Mouse (Mus musculus) layer of hippocampus, postnatal 36 days (tissue): ENCODE measurements around the gene Sorcs2. TPM values are rescaled to one million over a fixed set of nuclear protein-coding genes. Genes with fewer than 3 reads are reported as not detected.

Experiments
- DNase-seq, 2 experiments: peaks; one replicate each; pipeline ENCODE4 v3.0.0; 2022
- total RNA-seq, 2 experiments: library from RNA; stranded (reverse); gene quantifications; 2 replicates each; pipeline ENCODE4 v1.2.3; 2021

Gene Sorcs2
- total RNA-seq, 2 experiments from 2014 or later: 52.0 to 56.6 TPM

DNA sequence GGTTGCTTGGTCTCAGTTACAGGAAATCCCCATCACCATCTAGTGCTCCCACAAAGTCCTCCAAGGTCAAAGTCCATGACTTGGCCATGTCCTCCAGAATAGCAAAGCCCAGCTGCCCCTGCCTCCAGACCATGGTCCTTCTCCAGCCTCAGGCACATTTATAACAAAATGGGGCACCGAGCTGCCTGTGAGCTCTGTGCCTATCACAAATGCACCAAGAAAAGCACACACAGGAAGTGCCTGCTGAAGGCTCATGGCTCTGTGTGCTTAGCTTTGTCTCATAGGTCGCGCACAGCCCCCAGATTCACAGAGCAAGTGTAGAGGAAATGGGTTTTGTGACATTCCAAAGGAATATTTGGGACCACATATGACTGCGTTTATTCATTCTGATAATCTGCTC, 39.8 kb downstream of the Sorcs2 start:
- DNase-seq: no peak

DNA sequence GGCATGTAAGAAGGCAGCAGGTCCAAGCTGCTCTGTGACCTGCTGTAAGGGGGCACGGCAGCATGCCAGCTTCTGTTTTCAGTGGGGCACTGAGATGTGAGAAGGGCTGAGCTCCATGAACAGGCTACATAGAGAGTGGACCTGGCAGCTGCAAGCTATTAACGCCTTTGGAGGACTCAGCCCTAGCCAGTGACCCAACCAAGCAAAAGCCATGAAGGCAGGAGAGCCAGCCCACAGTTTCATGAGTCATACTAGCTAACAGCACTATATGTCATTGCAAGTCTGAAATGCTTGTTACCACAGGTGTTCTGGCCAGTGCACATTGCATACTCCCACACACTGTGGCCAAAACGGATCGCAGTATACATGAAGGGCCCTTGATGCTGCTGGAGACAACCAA, 41.3 kb downstream of the Sorcs2 start:
- no peak for DNase-seq

DNA sequence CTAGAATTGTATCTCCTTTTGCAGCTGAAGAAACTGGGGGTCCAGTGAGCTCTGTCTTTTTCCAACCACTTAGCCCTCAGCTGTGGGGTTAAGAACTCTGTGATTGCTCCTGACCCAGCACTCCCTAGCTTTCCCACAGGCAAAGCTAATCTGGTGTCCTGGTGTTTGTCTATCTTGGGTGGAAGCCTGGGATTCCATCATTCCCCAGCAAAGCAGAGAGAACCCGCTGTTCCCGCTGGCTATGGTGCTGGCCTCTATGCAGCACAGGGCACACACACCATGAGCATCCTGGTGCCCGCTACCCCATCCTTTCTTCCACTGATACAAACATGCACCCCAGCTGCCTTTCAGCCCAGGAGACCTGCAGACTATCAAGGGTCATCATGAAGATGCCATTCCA, 42.3 kb downstream of the Sorcs2 start:
- no peak for DNase-seq

DNA sequence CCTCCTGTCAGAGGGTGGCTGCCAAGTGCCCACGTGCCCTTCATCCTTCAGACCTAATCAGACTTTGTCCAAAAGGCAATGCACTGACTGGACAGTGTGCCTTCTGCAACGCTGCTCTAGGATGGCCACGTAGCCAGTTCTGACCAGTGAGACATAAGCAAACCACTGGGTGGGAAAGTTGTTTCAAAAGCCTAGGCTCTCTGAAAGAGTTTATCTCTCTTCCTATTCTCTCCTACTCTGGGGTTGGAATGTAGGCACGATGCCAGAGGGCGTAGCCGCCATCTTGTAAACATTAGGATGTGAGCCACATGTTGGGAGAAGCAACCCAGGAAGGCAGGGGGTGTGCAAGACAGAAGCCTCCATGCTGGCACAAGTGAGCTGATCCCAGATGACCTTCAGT, 44.3 kb downstream of the Sorcs2 start:
- DNase-seq: no peak

DNA sequence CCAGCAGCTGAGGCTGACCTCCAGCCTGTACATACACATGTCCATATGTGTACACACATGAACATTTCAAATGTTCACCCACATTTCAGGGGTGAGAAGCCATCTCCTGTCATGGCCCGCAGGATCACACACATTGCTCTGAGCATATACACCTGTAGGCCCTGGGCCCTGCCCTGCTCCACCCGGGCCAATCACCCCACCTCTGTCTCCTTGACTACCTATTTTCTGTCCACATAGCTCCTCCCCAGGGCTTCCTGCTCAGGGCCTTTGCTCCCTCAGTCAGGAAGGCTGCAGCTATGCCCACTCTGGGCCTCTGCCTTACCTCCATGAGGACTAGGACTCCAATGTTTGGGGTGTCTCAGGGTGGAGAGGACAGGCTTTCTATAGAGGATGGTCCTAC, 44.7 kb downstream of the Sorcs2 start:
- no peak for DNase-seq

DNA sequence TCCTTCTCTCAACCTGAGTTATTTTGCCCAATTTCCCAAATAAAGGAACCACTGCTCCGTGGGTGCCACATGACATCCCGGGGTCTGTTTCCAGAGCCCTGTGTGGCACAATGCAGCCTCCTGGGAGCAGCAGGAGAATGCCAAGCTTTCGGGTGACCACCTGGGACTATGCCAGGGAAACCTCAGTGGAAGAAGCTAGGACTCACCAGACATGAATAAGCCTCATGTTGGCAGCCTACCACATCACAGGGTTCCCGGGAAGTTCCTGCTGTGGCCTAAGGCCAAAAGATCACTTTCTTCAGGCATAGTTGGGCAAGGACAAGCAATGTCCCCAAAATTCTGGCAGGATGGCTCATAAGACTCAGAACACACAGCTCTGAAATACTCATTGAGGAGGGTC, 51.2 kb downstream of the Sorcs2 start:
- DNase-seq: no peak

DNA sequence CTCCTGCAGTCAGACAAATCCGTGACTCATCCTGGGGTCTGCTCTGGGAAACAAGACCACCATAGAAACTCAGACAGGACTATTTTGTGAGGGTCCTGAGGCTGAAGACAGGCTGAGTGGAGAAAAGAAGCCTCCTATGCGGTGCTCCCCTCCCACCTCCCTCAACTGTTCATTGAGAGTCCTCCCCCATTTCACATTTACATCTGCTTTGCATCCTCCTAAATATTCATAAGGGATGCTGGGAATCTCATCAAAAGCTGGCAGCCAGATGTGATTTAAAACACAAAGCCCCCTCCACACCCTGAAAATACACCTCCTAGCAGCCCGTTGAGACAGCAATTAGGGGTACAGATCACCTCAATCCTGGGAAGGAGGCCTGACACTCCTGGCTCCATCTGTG, 58.7 kb downstream of the Sorcs2 start:
- no peak for DNase-seq

DNA sequence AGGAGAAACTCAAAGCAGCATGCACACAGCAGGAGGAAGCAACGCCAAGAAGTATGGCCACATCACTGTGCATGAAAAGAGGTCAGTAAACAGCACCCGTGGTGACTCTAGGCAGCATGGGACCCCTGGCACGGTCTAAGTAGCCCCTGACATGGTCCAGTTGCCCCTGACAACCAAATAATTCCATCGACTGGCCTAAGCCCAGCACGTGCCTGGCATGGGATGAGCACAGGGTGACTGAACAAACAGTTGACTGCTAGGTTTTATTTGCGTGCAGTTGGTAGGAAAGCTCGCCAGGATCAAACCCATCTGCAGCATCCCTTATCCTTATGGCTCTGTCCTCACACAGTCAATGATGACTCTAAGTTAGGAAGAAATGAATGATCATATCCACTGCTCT, 61.7 kb downstream of the Sorcs2 start:
- peak; percentile 33 to 45 for DNase-seq

DNA sequence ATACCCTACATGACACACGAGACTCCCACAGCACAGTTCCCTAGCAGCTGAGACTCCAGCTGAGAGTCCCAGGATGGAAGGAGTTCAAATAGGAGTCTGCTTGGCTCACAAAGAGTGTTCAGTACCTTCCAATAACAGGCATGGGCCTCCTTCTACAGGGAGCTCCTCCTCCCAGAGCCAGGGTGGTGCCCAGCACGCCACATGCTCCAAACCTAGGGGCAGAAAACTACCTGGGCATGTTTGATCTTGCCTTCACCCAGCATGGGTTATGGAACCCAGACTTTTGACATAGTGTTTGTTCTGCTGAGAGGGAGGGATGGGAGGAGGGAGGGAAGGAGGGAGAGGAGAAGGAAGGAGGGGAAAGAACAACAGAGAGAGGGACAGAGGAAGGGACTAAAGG, 62.3 kb downstream of the Sorcs2 start:
- DNase-seq: no peak

DNA sequence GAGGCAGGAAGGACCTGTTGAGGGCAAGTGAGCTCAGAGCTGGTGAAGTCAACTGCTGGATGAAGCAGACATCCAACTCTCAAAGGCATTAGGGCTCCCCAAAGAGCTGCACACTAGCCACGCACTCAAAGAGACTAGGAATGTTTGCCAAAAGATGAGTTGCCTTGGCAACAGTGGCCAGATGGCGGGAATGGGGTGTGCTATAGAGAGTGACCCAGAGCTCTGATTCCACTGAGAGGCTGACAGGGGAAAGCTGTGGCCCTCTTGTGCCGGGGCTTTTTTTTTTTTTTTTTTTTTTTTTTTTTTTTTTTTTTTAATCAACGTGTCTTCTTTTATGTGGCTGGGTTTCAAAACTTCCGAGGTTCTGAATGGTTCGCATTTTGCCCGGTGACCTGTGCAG, 63.7 kb downstream of the Sorcs2 start:
- DNase-seq: no peak

DNA sequence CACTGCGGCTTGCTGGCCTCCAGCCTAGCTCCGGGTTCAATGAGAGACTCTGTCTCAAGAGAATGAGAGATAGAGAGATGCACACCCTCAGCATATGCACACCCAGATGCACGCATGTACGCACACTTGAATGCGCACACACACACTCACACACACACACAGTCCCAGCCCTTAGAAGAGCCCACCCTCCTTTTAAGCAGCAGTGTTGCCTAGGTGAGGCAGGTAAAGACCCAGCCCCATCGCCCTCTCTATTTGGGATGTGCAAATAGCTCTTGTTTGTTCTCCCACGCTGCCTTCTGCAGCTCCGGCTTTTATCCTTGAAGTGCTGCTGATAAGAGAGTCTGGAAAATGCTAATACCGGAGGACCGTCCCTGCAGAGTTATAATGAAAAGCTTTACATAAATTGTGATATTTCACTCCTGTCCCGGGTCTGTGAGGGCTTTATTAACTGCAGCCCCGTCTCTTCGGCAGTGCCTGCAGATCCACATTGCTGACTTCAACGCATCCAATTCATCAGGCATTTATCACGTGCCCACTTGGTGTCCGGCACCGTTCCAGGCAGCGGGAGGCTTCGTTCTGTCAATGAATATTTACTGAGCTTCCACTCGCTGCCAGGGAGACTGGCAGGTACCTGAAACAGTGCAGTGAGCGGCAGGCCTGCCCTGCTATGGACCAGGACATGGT, 67.3 kb downstream of the Sorcs2 start:
- DNase-seq: peak; percentile 49 to 55

DNA sequence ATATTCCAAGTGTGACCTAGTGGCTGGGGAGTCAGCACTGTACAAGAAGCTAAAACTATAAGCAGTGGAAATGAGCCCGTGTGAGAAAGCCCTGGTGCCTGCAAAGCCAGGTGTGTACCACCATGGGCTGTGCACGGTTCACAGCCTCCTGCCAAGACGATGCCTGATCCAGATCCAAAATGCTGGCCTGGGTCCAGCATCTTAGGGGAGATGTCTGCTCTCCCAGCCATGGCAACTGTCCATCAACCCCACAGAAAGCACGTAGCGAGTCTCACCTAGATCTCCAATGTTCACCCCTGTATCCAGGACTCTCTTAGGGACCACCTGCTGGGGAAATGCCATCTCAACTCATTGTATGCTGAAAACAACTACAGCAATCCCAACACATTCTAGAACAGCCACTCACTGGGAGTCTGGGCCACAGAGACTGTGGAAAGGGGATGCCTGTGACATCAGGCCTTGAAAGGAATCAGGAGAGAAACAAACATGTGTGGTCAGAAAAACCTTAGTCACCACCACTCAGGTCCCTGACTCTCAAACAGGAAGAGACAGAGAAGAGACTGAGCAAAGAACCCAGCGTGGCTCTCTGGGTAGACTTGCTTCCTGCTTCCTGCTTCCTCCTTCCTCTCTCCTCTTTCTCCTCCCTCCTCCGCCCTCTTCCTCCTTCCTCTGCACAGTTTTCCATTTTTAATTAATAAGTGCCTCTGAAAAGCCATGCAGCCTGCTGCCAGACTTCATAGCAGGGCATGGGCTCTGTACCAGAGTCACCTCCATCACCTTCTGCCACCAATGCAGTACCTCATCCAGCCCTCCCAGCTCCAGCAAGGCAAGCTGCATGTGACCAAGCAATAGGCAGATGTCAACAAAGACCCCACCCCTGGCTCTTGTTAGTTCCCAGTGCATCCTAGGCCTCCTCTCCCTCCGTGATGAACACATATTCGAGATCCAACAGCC, 71.6 kb downstream of the Sorcs2 start:
- no peak for DNase-seq

DNA sequence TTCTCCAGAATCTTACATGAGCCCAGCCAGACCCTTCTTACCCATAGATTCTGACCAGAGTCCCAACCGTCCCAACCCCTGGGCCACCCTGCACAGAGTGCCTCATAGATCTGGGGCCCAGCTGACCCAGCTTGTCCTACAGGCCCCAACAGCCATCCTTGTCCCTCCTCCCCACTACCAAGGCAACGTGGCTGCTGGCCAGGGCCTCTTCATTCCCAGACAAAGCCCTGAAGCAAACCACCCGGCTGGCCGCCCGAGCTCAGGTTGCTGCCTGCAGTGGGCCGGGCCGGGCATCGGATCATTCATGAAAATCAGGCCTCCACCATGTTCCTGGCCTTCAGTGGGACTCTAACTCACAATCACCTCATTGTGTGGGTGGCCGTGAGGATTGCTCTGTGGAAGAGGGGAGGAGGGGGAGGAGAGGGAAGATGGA, 73.8 kb downstream of the Sorcs2 start:
- peak; percentile 72 to 81 for DNase-seq

DNA sequence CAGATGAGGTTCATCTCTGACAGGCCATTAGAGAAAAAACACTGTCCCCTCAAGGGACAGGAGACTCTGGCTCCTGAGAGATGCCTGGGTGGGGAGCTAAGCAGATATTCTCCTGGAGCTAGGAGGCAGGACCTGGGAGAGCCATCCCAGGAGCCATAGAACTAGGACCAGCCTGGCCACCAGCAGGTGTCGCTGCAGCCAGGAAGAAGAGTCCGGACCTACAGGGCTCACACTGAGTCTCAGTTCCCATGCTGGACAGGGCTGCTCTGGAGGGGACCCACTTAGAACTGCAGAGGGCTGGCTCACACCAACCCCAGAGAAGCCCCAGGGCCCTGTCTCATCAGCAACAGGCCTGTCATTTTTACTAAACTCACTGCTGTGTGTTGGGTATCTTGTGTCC, 74.4 kb downstream of the Sorcs2 start:
- peak; percentile 67 to 72 for DNase-seq

DNA sequence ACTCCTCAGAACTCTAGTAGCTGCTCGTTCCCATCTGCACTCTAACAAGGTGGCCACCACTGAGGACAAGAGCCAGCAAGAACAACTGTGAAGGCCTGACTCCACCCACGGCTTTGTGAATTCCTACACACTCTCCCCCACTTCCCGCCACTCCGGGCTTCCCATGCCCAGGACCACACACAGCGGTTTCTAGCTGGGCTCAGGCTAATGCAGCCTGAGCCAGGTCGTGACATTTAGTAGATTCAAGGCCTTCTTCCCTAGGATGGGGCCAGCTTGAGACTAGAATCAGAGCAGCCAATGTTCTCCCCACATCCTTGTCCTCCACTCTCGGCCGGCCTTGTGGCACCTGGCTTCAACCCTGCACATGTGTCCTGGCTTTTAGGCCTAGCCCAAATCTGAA, 76.4 kb downstream of the Sorcs2 start:
- DNase-seq: no peak

DNA sequence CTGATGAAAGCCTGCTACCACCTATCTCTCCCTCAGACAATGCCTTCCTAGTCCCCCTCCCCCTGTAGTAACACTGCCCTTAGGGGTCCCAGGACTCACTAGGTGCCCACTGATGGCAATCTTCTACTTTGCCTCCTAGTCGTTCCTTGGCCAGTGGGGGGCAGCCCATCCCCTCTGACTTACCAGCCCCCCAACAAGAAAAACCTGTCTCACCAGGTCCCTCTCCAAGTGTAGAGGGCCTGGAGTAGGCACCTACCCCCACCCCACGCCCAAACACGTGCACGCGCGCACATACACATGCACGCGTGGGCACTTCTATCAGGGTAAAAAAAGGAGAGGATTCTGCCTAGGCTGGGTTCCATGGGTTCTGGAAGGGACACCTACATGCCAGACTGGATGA, 77.3 kb downstream of the Sorcs2 start:
- DNase-seq: no peak

DNA sequence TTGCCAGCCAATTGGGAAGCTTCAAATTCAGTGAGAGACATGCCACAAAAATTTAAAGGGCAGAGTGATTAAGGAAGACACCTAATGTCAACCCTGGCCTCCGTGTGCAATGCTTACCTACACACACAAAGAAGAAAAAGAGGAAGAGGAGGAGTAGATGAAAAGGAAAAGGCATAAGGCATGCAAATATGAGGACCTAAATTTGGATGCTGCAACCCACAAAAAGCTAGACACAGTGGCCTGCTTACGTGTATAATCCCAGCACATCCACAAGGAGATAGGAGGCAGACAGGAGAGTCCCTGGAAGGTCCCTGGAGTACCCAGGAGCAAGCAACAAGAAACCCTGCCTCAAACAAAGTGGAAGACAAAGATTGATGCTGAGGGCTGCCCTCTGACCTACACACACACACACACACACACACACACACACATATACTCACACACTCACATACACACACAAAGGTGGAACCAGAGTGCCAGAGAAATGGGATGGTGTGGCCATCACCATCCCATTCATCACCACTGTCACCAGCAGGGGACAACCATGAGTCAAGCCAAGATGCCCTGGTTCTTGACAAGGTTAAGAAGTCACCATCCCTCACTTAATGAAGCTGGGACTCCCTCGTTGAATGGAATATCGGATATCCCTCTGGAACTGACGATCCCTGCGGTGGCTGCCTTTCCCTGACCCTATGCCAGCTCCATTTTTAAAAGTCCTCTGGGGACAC, 80.1 kb downstream of the Sorcs2 start:
- no peak for DNase-seq

DNA sequence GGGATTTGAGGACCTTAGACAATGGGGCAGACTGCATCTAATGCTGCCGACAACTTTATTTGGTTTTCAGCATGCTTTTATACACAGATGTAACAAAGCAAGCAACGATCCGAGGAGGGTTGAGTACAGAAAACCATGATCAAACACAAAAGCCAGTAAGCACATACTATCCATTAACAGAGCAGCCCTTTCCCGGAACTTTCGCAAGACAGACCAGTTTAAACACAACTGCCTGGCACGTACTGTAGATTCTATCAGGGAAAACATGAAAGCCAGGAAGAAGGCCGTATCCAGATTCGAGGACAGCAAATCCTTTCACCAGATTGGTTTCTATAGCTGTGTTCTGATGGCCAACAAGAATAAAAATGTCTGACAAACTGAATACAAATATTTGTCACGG, 82.8 kb downstream of the Sorcs2 start:
- no peak for DNase-seq

DNA sequence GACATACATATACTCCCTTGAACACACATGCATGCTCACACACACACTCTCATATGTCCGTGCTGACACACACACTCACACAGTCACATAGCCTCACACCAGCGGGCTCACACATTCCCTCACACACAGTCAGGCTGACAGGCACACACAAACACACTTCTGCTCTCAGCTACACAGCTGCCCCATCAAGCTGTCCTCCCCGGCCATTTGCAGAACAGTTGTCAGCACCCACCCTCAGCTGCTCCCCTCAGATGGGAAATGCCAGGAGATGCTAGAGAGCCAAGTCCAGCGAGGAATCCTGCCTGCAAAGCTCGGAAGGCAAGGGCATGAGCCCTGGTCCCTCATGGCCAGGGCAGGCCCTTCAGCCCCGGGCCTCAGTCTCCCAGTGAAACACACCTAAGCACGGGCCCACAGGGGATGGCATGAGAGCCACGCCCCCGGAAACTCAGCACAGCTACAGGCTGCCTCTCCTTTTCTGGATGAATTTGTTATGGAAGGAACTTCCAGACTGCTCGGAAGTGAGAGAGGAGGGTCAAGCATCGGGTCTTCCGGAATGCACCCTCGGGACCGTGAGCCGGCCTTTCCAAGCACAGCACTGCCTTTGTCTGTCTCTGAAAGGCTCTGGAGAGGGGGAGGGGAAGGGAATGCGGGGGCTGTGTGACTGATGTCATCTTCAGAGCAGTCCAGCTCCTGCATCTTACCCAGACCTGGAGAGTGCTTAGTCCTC, 84.4 kb downstream of the Sorcs2 start:
- DNase-seq: peak; percentile 58 to 71

DNA sequence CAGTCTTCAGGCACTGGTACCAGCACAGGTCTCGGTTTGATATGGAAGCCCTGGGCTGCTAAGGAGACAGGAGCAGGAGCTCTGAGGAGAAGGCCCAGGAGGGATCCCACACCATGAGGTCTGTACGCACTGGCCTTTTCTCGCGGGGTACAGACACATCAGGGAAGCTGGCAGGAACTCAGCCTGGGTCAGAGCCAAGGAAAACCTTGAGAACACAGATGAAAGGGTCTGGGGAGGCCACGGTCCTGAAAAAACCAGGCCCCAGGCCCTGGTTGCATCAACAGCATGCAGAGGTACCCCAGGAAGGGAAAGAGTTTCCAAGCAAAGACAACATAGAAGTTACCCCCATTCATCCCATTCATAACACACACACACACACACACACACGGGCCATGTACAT, 85.0 kb downstream of the Sorcs2 start:
- no peak for DNase-seq

DNA sequence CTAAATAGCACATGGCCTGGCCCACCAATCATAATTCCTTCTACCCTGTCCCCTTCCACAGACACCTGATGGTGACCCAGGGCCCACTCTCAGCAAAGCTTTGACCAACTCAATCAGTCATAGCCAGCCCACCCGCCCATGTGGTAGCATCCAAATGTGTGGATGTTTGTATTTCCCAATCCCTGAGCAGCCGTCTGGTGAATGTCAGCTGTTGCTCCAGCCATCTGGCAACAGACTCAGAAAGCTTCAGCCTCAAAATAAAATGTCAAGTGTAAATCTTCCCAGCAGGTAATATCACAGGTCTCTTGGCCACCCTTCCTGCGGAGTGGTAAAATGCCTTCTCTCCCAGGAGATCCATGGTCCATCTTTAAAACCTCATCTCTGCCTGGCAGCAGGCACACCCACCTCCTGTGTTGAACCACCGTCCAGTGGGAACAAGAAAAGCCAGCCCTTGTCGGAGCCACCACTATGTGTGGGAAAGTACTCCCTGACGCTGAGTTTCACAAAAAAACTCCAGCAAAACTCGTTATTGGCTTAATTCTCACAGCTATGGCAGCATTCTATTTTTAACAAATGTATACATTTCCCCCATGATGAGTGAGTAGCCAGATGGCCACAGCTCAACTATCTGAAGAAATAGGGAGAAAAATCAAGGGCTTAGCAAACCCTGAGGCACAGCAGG, 93.5 kb downstream of the Sorcs2 start:
- peak; percentile 48 to 66 for DNase-seq

DNA sequence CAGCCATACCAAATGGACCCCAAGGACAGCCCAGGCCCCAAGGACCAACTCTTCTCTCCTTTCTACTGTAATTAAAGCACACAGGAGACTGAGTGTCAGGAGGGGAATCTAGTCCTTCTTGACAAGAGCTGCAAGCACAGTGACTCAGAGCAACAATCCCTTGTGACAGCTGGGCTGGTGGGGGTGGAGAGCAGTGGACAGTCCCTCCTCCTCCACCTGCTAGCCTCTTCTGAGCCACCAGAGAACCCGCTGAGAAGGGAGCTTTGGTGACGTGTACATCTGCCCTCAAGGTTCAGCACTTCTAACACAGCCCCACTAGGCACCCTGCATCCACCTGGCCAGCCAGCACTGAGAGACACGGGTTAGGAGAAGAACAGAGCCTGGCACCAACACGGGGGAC, 96.8 kb downstream of the Sorcs2 start:
- DNase-seq: no peak
